Mouse (Mus musculus) CD8-positive naive resting alpha-beta T cell, adult 2 months (primary cell): ENCODE data around the gene Plaur.
"Not testable (repeated sequence)": the region's sequence is repeated elsewhere in the genome, so short reads cannot be mapped to it uniquely, and the experiment has no call there.

Experiments
- DNase-seq, 2 experiments: peaks; one replicate each; pipeline ENCODE4 v3.0.0; 2022; ENCODE audit warnings: low read depth in 2 of 2, low spot score in 2 of 2

Plaur gene

GRCm38 (mm10) chr7:24506838-24507725 is 44.8 kb downstream of the Plaur start, which contains the start of gene Zfp428:
Gene Zfp428, plus strand, starts transcription at chr7:24507006.
- no peak for DNase-seq

GRCm38 (mm10) chr7:24507726-24508114 is 45.4 kb downstream of the Plaur start:
- no peak for DNase-seq

- no peak for DNase-seq
Measured at GRCm38 (mm10) chr7:24512355-24512754, 50.1 kb downstream of the Plaur start, which contains the start of gene AC161166.1. Gene AC161166.1, minus strand, starts transcription at chr7:24512455.

GRCm38 (mm10) chr7:24516319-24516718 is 54.0 kb downstream of the Plaur start:
- not testable (repeated sequence) for DNase-seq

GRCm38 (mm10) chr7:24517077-24517476 is 54.8 kb downstream of the Plaur start:
- DNase-seq = no peak

GRCm38 (mm10) chr7:24517654-24518053 is 55.4 kb downstream of the Plaur start:
- no peak for DNase-seq

- no peak for DNase-seq
Measured at GRCm38 (mm10) chr7:24519130-24519529, 56.8 kb downstream of the Plaur start.

- DNase-seq = not testable (repeated sequence)
Measured at GRCm38 (mm10) chr7:24520054-24520453, 57.8 kb downstream of the Plaur start.

- DNase-seq = no peak
Measured at GRCm38 (mm10) chr7:24522805-24523204, 60.5 kb downstream of the Plaur start.

GRCm38 (mm10) chr7:24523723-24524122 is 61.4 kb downstream of the Plaur start:
- DNase-seq = no peak

- no peak for DNase-seq
Measured at GRCm38 (mm10) chr7:24524978-24525377, 62.7 kb downstream of the Plaur start.
